Mouse (Mus musculus) frontal cortex, postnatal 25 days (tissue): ENCODE measurements around the gene Ceacam16.

ENCODE experiments used
- DNase-seq, 2 experiments: peaks; one replicate each; pipeline ENCODE4 v3.0.0; 2022; ENCODE audit warnings: low spot score in 2 of 2

Gene Ceacam16

DNA sequence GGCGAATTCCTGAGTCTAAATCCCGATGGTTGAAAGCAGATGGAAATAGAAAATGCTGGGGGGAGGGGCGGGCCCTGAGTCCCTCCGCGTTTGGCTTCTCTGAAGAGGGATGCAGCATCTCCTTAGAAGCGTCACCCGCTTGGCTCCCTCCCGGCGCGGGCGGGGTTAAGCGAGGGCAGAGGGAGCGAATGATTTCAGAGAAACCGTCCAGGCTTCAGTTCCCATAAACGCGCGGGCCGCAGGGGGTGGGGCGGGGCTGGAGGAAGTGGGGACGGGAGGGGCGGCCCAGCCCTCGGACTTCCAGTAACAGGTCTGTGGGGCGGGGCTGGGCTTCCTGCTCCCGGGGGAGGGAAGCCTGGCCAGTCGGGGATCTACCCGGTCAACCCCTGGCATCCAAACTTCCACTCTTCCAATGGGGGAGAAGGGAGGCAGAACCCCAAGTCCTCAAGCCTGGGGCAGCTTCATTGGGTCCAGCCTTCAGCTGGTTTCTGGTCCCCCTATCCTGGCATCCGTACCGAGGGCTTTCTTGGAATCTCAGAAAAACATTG, 44.8 kb downstream of the Ceacam16 start:
- DNase-seq: peak in 1 of 2 experiments; percentile 17

DNA sequence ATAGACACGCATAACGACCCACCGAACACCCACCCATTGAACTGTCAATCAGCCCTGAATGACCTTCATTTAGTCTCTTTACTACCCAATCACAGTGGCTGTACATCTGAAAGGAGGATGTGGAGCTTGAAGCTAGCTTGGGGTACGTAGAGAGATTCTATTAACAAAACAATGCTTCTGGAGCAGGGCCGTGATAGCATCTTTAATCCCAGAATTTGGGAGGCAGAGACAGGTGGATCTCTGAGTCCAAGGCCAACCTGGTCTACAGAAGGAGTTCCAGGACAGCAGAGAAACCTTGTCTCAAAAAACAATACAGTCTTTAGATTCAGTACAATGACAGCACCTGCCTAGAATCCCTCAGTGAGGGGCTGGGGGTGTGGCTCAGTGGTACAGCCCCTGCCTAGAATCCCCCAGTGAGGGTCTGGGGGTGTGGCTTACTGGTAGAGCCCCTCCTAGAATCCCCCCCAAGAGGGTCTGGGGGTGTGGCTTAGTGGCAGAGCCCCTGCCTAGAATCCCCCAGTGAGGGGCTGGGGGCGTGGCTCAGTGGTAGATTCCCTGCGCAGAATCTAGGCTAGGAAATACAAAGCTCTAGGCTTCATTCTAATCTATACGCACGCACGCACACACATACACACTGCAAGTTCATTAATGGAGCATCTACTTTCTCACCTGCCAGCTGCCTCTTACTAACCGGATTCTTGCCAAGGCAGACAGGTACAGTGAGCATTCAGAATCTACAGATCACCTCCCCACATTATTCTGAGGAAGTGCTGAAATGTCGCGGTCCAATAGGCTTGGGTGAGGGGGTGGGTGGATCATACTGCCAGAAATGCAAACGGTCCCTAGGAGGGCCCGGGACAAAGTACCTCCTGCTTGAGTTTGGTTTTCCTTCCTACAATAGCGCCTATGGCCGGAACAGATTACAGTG, 45.5 kb downstream of the Ceacam16 start:
- DNase-seq: no peak

DNA sequence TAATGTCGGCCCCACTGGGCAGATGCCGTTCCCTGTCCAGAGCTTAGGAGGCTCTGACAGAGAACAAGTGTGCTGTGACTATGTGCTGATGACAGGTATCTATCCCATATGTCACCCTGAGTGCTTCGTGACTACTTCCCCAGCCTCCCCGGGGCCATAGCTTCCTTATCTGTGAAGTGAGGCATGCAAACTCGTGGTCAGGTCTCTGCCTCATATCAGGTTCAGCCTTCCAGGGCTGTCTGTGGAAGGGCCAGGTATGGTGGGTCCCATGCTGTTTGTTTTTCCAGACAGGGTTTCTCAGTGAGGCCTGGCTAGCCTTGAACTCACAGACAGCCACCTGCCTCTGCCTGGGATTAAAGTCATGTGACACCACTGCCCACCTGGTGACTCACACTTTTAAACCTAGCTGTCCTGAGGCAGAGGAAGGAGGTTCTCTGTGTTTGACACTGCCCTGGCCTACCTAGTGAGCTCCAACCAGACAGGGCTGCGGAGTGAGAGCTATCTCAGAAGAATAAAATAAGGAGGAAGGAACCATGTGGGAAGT, 47.4 kb downstream of the Ceacam16 start:
- no peak for DNase-seq

DNA sequence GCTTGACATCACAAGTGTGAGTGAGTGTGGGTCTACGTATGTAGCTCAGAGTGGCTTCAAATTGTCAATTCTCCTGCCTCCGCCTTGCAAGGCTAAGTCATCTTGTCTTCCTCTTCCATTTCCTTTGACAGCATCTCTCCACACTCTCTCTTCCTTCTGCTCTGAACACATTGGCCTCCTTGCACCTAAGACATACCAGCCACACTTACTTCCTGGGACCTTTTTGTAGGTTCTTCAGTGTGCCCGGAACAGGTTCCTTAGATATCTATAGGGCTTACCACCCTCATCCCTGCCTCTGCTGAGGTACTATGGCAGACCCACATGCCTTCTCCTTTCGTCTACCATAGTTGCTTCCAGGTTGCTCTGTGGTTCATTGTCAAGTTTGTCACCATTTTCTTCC, 47.9 kb downstream of the Ceacam16 start:
- no peak for DNase-seq

DNA sequence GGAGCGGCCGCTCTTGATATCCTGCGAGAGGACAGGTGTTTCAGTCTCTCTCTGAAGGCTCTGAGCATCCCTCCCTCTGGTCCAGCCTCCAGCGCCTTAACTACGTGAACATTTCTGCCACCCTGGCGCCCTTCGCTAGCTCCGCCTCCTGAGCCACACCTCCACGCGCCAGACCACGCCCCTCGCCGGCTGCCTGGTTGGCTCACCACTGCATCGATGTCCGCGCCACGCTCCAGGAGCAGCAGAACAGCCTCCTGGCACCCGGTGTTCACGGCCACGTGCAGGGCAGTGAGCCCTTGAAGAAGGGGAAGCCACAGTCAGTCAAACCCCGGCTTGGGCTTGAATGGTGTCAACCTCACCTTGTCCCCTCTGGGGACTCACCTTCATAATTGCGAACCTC, 50.0 kb downstream of the Ceacam16 start:
- no peak for DNase-seq

DNA sequence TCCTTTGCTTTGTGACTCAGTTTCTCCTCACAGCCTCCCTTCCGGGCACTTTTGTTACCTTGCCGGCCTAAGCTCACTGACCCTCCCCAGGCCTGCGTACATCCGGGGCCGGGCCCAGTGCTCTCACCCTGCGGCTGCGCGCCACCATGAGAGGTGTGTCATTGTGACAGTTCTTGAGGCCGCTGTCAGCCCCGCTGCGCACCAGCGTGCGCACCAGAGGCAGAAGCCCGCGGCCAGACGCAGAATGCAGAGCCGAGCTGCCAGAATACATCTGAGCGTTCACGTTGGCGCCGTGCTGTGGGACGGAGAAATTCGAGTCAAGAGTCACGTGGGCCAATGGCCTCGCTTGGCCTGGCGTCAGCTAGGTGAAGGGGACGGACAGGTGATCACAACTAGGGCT, 51.7 kb downstream of the Ceacam16 start:
- DNase-seq: no peak

DNA sequence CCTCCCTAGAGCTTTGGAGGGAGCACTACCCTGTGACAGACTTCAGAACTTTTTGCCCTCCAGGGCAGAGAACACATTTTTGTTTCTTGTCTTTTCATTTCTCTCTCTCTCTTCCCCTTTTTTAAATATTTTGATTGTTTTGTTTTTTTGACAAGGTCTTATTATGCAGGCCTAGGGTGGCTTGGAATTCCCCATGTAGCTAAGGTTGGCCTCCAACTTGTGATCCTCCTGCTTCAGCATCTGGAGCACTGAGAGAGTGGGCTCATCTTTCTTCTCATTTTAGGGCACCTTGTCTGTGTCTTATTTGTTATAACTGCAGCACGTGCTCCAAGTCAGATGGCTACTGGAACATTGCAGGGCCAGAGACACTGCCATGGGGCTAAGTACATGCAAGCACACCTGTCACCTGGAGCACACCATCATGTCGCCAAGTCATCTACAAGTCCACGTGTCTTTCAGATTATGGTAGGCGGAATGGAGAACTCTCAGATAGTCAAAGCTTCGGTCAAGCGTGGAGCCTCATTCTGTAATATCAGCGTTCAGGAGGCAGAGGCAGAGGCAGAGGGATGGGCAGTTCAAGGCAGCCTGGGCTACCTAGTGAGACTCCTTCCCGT, 54.6 kb downstream of the Ceacam16 start:
- no peak for DNase-seq

DNA sequence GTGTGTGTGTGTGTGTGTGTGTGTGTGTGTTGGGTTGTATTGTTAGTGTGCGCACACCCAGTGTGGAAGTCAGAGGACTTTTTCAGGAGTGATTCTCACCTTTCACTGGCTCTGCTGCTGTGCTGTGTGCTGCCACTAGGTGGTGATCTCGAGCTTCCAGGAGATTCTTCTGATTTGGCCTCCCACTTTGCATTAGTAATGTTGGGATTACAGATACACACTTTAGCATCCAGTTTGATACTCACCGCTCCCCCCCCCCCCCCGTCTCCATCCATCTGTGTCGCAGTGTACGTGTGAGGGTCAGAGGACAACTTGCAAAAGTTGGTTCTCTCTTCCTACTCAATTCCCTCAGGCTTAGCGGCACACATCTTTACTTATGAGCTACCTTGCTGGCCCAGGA, 58.1 kb downstream of the Ceacam16 start:
- peak; percentile 67 to 70 for DNase-seq
